Mouse (Mus musculus): ENCODE data around the gene Kcnb1.

DNA sequence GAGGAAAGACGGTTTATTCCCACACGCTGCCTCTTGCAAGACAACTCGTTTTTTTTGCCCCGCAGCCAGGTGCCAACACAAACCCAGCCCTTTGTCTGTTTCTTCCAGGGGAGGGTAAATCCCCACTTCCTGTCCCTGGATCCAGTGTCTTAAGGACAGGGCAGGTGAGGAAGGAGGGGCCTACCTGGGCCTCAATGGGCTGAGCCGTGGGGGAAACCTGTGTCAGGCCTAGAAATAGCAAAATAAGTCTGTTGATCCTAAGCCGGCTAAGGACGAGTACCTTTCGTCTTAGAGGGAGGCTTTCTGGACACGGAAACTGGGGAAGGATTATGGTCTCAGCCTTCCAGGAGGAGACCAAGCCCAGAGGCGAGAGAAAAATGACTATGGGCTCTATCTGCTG lies 3.4 kb downstream of the Kcnb1 start:
- no peak for TF ChIP-seq CTCF (conservative IDR thresholded peaks at IDR 0.05; ENCODE audit: low read length)
- TF ChIP-seq POU5F1 (IDR thresholded peaks at IDR 0.05; ENCODE audit: borderline replicate concordance, low read length) = no peak
